Comparison of ENCODE assay signal across 15 mouse cellular contexts in genomic region chr17:17447821-17448220, GRCm38 (mm10). TPM values are rescaled to one million over a fixed set of nuclear protein-coding genes. Genes with fewer than 3 reads are reported as not detected.
DNase-seq lines count a peak whose midpoint lies in the region; ATAC-seq lines count a peak whose summit lies in the region.
"Had no signal": no experiment of that assay in that cellular context is flagged by ENCODE, and none has a peak within 500 bp of the region (broad histone marks: within the 10 kb centered on the region; RNA-seq: fewer than 3 reads in every experiment).

No protein-coding gene starts in this region.

- ATAC-seq in hindbrain, embryonic 16.5 days, result 0 out of 2 replicates have a peak, but pooled peaks have one; percentile 25
- no peak for ATAC-seq in hindbrain, embryonic 14.5 days (ENCODE audit: low FRiP score)
- 0 out of 2 replicates have a peak, but pooled peaks have one; percentile 35 for ATAC-seq in neural tube, embryonic 14.5 days (ENCODE audit: low read depth)
- ATAC-seq in limb, embryonic 11.5 days (ENCODE audit: insufficient number of reproducible peaks, low FRiP score, low TSS enrichment, low read depth), result no peak

- WGBS in hindbrain, embryonic 16.5 days, result 76% methylated on average over 5 of the region's 5 CpGs
- 87% methylated on average over 5 of the region's 5 CpGs for WGBS in hindbrain, embryonic 14.5 days
- 62% methylated on average over 5 of the region's 5 CpGs for WGBS in neural tube, embryonic 14.5 days
- 58% methylated on average over 5 of the region's 5 CpGs for WGBS in limb, embryonic 11.5 days

- H3K27me3 ChIP-seq in hindbrain, embryonic 16.5 days (replicated peaks; ENCODE audit: control insufficient read depth, insufficient read depth, low read length), result no peaks in the 10 kb centered on the region
- no peaks in the 10 kb centered on the region for H3K27me3 ChIP-seq in hindbrain, embryonic 14.5 days (ENCODE audit: control insufficient read depth, insufficient read depth, low read length)
- no peaks in the 10 kb centered on the region for H3K27me3 ChIP-seq in neural tube, embryonic 14.5 days (ENCODE audit: control insufficient read depth, insufficient read depth, low read length)
- H3K27me3 ChIP-seq in limb, embryonic 11.5 days (ENCODE audit: control insufficient read depth, insufficient read depth, low read length), result no peaks in the 10 kb centered on the region
- H3K27me3 ChIP-seq: heart, embryonic 13.5 days; neural tube, embryonic 12.5 days had no signal

- H3K27ac ChIP-seq in hindbrain, embryonic 16.5 days (ENCODE audit: low read depth, low read length), result no peak overlapping the region
- H3K27ac ChIP-seq in hindbrain, embryonic 14.5 days, result no peak overlapping the region
- H3K27ac ChIP-seq in neural tube, embryonic 14.5 days (ENCODE audit: low read depth, low read length), result no peak overlapping the region
- H3K27ac ChIP-seq in limb, embryonic 11.5 days (replicated peaks; ENCODE audit: low read depth, low read length), result no peak overlapping the region; the same call in 1 of the 2 replicates
- H3K27ac ChIP-seq: liver, embryonic 14.5 days; macrophage; neural tube, embryonic 12.5 days had no signal

- DNase-seq in hindbrain, embryonic 14.5 days (ENCODE audit: low spot score), result no peak
- DNase-seq in neural tube, embryonic 10.5 days (ENCODE audit: extremely low spot score, low spot score), result no peak
- DNase-seq in limb, embryonic 11.5 days (ENCODE audit: low spot score), result peak; percentile 16
- no peak for DNase-seq in left cerebral cortex, postnatal 4 days
- no peak for DNase-seq in cerebellum, adult 18-20 months
- DNase-seq: adrenal gland, adult 8-10 months; cerebellum, adult 11-12 months; spleen, adult 18-20 months; thymus, postnatal 25 days had no signal

- H3K9me3 ChIP-seq in hindbrain, embryonic 16.5 days (ENCODE audit: control insufficient read depth, low read length), result no peaks in the 10 kb centered on the region
- no peaks in the 10 kb centered on the region for H3K9me3 ChIP-seq in hindbrain, embryonic 14.5 days (ENCODE audit: control insufficient read depth, low read length)
- no peaks in the 10 kb centered on the region for H3K9me3 ChIP-seq in neural tube, embryonic 14.5 days (ENCODE audit: control insufficient read depth, low read length)
- no peaks in the 10 kb centered on the region for H3K9me3 ChIP-seq in limb, embryonic 11.5 days (ENCODE audit: control insufficient read depth, low read length)
- H3K9me3 ChIP-seq: heart, embryonic 13.5 days; neural tube, embryonic 12.5 days had no signal

- intact Hi-C loops in left cerebral cortex, postnatal 4 days (cut with DNase I), result no loop called here

- no peak overlapping the region for H3K4me3 ChIP-seq in hindbrain, embryonic 16.5 days (ENCODE audit: low read length)
- H3K4me3 ChIP-seq in hindbrain, embryonic 14.5 days (replicated peaks; ENCODE audit: low read length), result no peak overlapping the region
- no peak overlapping the region for H3K4me3 ChIP-seq in neural tube, embryonic 14.5 days (ENCODE audit: low read depth, low read length)
- H3K4me3 ChIP-seq in limb, embryonic 11.5 days (ENCODE audit: low read depth, low read length), result no peak overlapping the region

- H3K9ac ChIP-seq in hindbrain, embryonic 16.5 days (ENCODE audit: low read depth, low read length), result no peak overlapping the region
- no peak overlapping the region for H3K9ac ChIP-seq in hindbrain, embryonic 14.5 days
- H3K9ac ChIP-seq in neural tube, embryonic 14.5 days (replicated peaks; ENCODE audit: low read depth, low read length), result no peak overlapping the region
- H3K9ac ChIP-seq in limb, embryonic 11.5 days (ENCODE audit: low read length), result no peak overlapping the region
- H3K9ac ChIP-seq: liver, embryonic 14.5 days; neural tube, embryonic 12.5 days had no signal

- H3K4me1 ChIP-seq in hindbrain, embryonic 16.5 days (ENCODE audit: control insufficient read depth, insufficient read depth, low read depth, low read length), result peaks cover 6% of the 10 kb centered on the region
- peaks cover 5% of the 10 kb centered on the region; the same call in 1 of the 2 replicates for H3K4me1 ChIP-seq in hindbrain, embryonic 14.5 days (replicated peaks; ENCODE audit: control insufficient read depth, insufficient read depth, low read length)
- H3K4me1 ChIP-seq in neural tube, embryonic 14.5 days (ENCODE audit: control insufficient read depth, insufficient read depth, low read length), result 0 out of 2 replicates have a peak, but pooled peaks cover 6% of the 10 kb centered on the region
- peaks cover 5% of the 10 kb centered on the region; the same call in 1 of the 2 replicates for H3K4me1 ChIP-seq in limb, embryonic 11.5 days (ENCODE audit: control insufficient read depth, insufficient read depth, low read length)

- no peaks in the 10 kb centered on the region for H3K36me3 ChIP-seq in hindbrain, embryonic 16.5 days (ENCODE audit: control insufficient read depth, insufficient read depth, low read length)
- H3K36me3 ChIP-seq in hindbrain, embryonic 14.5 days (replicated peaks; ENCODE audit: control insufficient read depth, insufficient read depth), result no peaks in the 10 kb centered on the region
- no peaks in the 10 kb centered on the region for H3K36me3 ChIP-seq in neural tube, embryonic 14.5 days (ENCODE audit: control insufficient read depth, insufficient read depth, low read length)
- H3K36me3 ChIP-seq in limb, embryonic 11.5 days (ENCODE audit: control insufficient read depth, insufficient read depth, low read length), result no peaks in the 10 kb centered on the region
- H3K36me3 ChIP-seq: heart, embryonic 13.5 days; neural tube, embryonic 12.5 days had no signal

- no peak overlapping the region for H3K4me2 ChIP-seq in hindbrain, embryonic 16.5 days (ENCODE audit: low read length)
- H3K4me2 ChIP-seq in hindbrain, embryonic 14.5 days (replicated peaks), result no peak overlapping the region
- H3K4me2 ChIP-seq in neural tube, embryonic 14.5 days (ENCODE audit: low read depth, low read length), result no peak overlapping the region
- H3K4me2 ChIP-seq in limb, embryonic 11.5 days (ENCODE audit: low read depth, severe bottlenecking), result no peak overlapping the region

RNA-seq across cellular contexts. Expression of gene Lix1, which starts 45.3 kb away (rescaled TPM):
- polyA plus RNA-seq in hindbrain, embryonic 16.5 days (2015; fragmentation: Nextera tagmentation; extraction: Ambion mirVana), result 7.8 and 10.1 TPM in 2 replicates
- polyA plus RNA-seq in hindbrain, embryonic 14.5 days (2014; fragmentation: Nextera tagmentation; extraction: Ambion mirVana), result 5.9 and 6.4 TPM in 2 replicates
- polyA plus RNA-seq in neural tube, embryonic 14.5 days (2014; fragmentation: Nextera tagmentation; extraction: Ambion mirVana), result 10.3 and 20.6 TPM in 2 replicates
- 98.9 and 104 TPM in 2 replicates for polyA plus RNA-seq in limb, embryonic 11.5 days (2014; fragmentation: Nextera tagmentation; extraction: Ambion mirVana)
- 10 to 100 TPM; 37.9 to 38.2 TPM for total RNA-seq in left cerebral cortex, postnatal 4 days (2021)

Comparison
In these comparisons a context has a peak if more than half of its experiments do, and no peak if none do; other contexts are left out.
1. ATAC-seq: peak in hindbrain, embryonic 16.5 days (single experiment) and neural tube, embryonic 14.5 days (single experiment); none in hindbrain, embryonic 14.5 days (single experiment) and limb, embryonic 11.5 days (single experiment).